Mouse (Mus musculus): ENCODE results near the gene Trap1. TPM values are rescaled to one million over a fixed set of nuclear protein-coding genes. Genes with fewer than 3 reads are reported as not detected.
"Not testable (repeated sequence)": the region's sequence is repeated elsewhere in the genome, so short reads cannot be mapped to it uniquely, and the experiment has no call there.

Trap1 gene
- polyA plus RNA-seq (2016; fragmentation: Nextera tagmentation; extraction: Ambion mirVana) = 105 and 112 TPM in 2 replicates

GRCm38 (mm10) chr16:4077384-4078061, at the start of gene Trap1:
TSS of gene Trap1 (minus strand) at chr16:4077827.
- H3K27me3 ChIP-seq (ENCODE audit: insufficient read depth, poor library complexity, severe bottlenecking) = no peaks in the 10 kb centered on the region
- H3K4me1 ChIP-seq = peaks cover 32% of the 10 kb centered on the region
- peak; percentile 95 for DNase-seq (ENCODE audit: low spot score)
- H3K4me3 ChIP-seq = peak within 1 kb of the TSS; percentile 98
- peaks cover 12% of the 10 kb centered on the region for H3K36me3 ChIP-seq
- peak within 1 kb of the TSS; percentile 95 for H3K27ac ChIP-seq
- H3K9me3 ChIP-seq = no peaks in the 10 kb centered on the region
- under 1% methylated on average over 58 of the region's 58 CpGs for WGBS

GRCm38 (mm10) chr16:4117072-4117471, 39.4 kb upstream of the Trap1 start:
- H3K4me3 ChIP-seq = no peak overlapping the region
- H3K4me1 ChIP-seq = peaks cover 6% of the 10 kb centered on the region
- H3K36me3 ChIP-seq = peaks cover 95% of the 10 kb centered on the region
- WGBS = 44% methylated on average over 4 of the region's 4 CpGs
- H3K27ac ChIP-seq = no peak overlapping the region
- no peak for DNase-seq (ENCODE audit: low spot score)
- H3K27me3 ChIP-seq (ENCODE audit: insufficient read depth, poor library complexity, severe bottlenecking) = no peaks in the 10 kb centered on the region
- no peaks in the 10 kb centered on the region for H3K9me3 ChIP-seq

GRCm38 (mm10) chr16:4100374-4100773, 22.7 kb upstream of the Trap1 start:
- Histone ChIP-seq H3K36me3 (peaks cover 62% of the 10 kb centered on the region), H3K27me3 (ENCODE audit: insufficient read depth, poor library complexity, severe bottlenecking) (no peaks in the 10 kb centered on the region), H3K27ac (no peak overlapping the region), H3K4me1 (no peaks in the 10 kb centered on the region), H3K4me3 (no peak overlapping the region), H3K9me3 (no peaks in the 10 kb centered on the region)
- DNase-seq (ENCODE audit: low spot score) = no peak
- 84% methylated on average over 2 of the region's 2 CpGs for WGBS

GRCm38 (mm10) chr16:4097521-4097920, 19.9 kb upstream of the Trap1 start:
- H3K4me1 ChIP-seq = no peaks in the 10 kb centered on the region
- WGBS = 98% methylated on average over 1 of the region's 1 CpGs
- peaks cover 84% of the 10 kb centered on the region for H3K36me3 ChIP-seq
- DNase-seq (ENCODE audit: low spot score) = no peak
- no peaks in the 10 kb centered on the region for H3K9me3 ChIP-seq
- H3K4me3 ChIP-seq = no peak overlapping the region
- no peaks in the 10 kb centered on the region for H3K27me3 ChIP-seq (ENCODE audit: insufficient read depth, poor library complexity, severe bottlenecking)
- H3K27ac ChIP-seq = no peak overlapping the region

GRCm38 (mm10) chr16:4096898-4097297, 19.3 kb upstream of the Trap1 start:
- Histone ChIP-seq H3K36me3 (peaks cover 89% of the 10 kb centered on the region), H3K27me3 (ENCODE audit: insufficient read depth, poor library complexity, severe bottlenecking) (no peaks in the 10 kb centered on the region), H3K4me3 (no peak overlapping the region), H3K27ac (no peak overlapping the region), H3K4me1 (no peaks in the 10 kb centered on the region), H3K9me3 (no peaks in the 10 kb centered on the region)
- no peak for DNase-seq (ENCODE audit: low spot score)

GRCm38 (mm10) chr16:4096141-4096540, 18.5 kb upstream of the Trap1 start:
- H3K9me3 ChIP-seq = no peaks in the 10 kb centered on the region
- peaks cover 89% of the 10 kb centered on the region for H3K36me3 ChIP-seq
- WGBS = 95% methylated on average over 3 of the region's 3 CpGs
- no peaks in the 10 kb centered on the region for H3K4me1 ChIP-seq
- no peak overlapping the region for H3K4me3 ChIP-seq
- H3K27me3 ChIP-seq (ENCODE audit: insufficient read depth, poor library complexity, severe bottlenecking) = no peaks in the 10 kb centered on the region
- DNase-seq (ENCODE audit: low spot score) = no peak
- H3K27ac ChIP-seq = no peak overlapping the region

GRCm38 (mm10) chr16:4087214-4087913, 9.7 kb upstream of the Trap1 start:
- Histone ChIP-seq H3K4me1 (no peaks in the 10 kb centered on the region), H3K36me3 (peaks cover 90% of the 10 kb centered on the region), H3K4me3 (no peak overlapping the region), H3K27me3 (ENCODE audit: insufficient read depth, poor library complexity, severe bottlenecking) (no peaks in the 10 kb centered on the region), H3K9me3 (no peaks in the 10 kb centered on the region), H3K27ac (no peak overlapping the region)
- DNase-seq (ENCODE audit: low spot score) = peak; percentile 59
- 92% methylated on average over 8 of the region's 8 CpGs for WGBS

- Histone ChIP-seq H3K9me3 (no peaks in the 10 kb centered on the region), H3K27me3 (ENCODE audit: insufficient read depth, poor library complexity, severe bottlenecking) (no peaks in the 10 kb centered on the region), H3K4me1 (no peaks in the 10 kb centered on the region), H3K4me3 (no peak overlapping the region), H3K36me3 (peaks cover 82% of the 10 kb centered on the region), H3K27ac (no peak overlapping the region)
- DNase-seq (ENCODE audit: low spot score) = peak; percentile 70
- 97% methylated on average over 9 of the region's 9 CpGs for WGBS
Measured at GRCm38 (mm10) chr16:4085851-4086387, 8.3 kb upstream of the Trap1 start.

GRCm38 (mm10) chr16:4085051-4085450, 7.4 kb upstream of the Trap1 start:
- H3K4me1 ChIP-seq = 0 out of 2 replicates have a peak, but pooled peaks cover 5% of the 10 kb centered on the region
- WGBS = 93% methylated on average over 7 of the region's 7 CpGs

GRCm38 (mm10) chr16:4080419-4080818, 2.8 kb upstream of the Trap1 start:
- Histone ChIP-seq H3K4me1 (peaks cover 25% of the 10 kb centered on the region), H3K36me3 (peaks cover 28% of the 10 kb centered on the region)
- 63% methylated on average over 3 of the region's 3 CpGs for WGBS
- not testable (repeated sequence) for H3K27ac ChIP-seq; H3K4me3 ChIP-seq; H3K27me3 ChIP-seq (ENCODE audit: insufficient read depth, poor library complexity, severe bottlenecking); H3K9me3 ChIP-seq
- peak; percentile 13 for DNase-seq (ENCODE audit: low spot score)

More at GRCm38 (mm10) chr16:4085051-4085450, 7.4 kb upstream of the Trap1 start:
- Histone ChIP-seq H3K9me3 (no peaks in the 10 kb centered on the region), H3K27me3 (ENCODE audit: insufficient read depth, poor library complexity, severe bottlenecking) (no peaks in the 10 kb centered on the region), H3K36me3 (peaks cover 73% of the 10 kb centered on the region), H3K27ac (no peak overlapping the region), H3K4me3 (no peak overlapping the region)
- DNase-seq (ENCODE audit: low spot score) = peak; percentile 66

GRCm38 (mm10) chr16:4079656-4080055, 2.0 kb upstream of the Trap1 start:
- Histone ChIP-seq H3K4me1 (peaks cover 27% of the 10 kb centered on the region), H3K36me3 (peaks cover 20% of the 10 kb centered on the region), H3K9me3 (no peaks in the 10 kb centered on the region), H3K4me3 (no peak overlapping the region), H3K27me3 (ENCODE audit: insufficient read depth, poor library complexity, severe bottlenecking) (no peaks in the 10 kb centered on the region), H3K27ac (no peak overlapping the region)
- WGBS = 43% methylated on average over 1 of the region's 1 CpGs
- peak; percentile 72 for DNase-seq (ENCODE audit: low spot score)

- not testable (repeated sequence) for H3K27me3 ChIP-seq (ENCODE audit: insufficient read depth, poor library complexity, severe bottlenecking); H3K9me3 ChIP-seq; DNase-seq (ENCODE audit: low spot score)
- peaks cover 32% of the 10 kb centered on the region for H3K4me1 ChIP-seq
- peak overlapping the region; percentile 95; the same call in 1 of the 2 replicates for H3K27ac ChIP-seq
- 67% methylated on average over 10 of the region's 10 CpGs for WGBS
- H3K4me3 ChIP-seq = peak overlapping the region; percentile 98; the same call in 1 of the 2 replicates
- H3K36me3 ChIP-seq = peaks cover 16% of the 10 kb centered on the region
Measured at GRCm38 (mm10) chr16:4078302-4078701, 675 bp upstream of the Trap1 start.

- no peaks in the 10 kb centered on the region for H3K9me3 ChIP-seq
- no peak overlapping the region for H3K4me3 ChIP-seq
- H3K36me3 ChIP-seq = 0 out of 2 replicates have a peak, but pooled peaks cover 4% of the 10 kb centered on the region
- H3K27me3 ChIP-seq (ENCODE audit: insufficient read depth, poor library complexity, severe bottlenecking) = no peaks in the 10 kb centered on the region
- H3K4me1 ChIP-seq = peaks cover 25% of the 10 kb centered on the region
- no peak overlapping the region for H3K27ac ChIP-seq
- WGBS = 71% methylated on average over 3 of the region's 3 CpGs
- no peak for DNase-seq (ENCODE audit: low spot score)
Measured at GRCm38 (mm10) chr16:4074836-4075235, 2.8 kb downstream of the Trap1 start.

Measured in heart, embryonic 10.5 days (tissue).